Mouse (Mus musculus): ENCODE data around the gene Opn3.

GRCm38 (mm10) chr1:175632470-175632869 is 60.1 kb downstream of the Opn3 start:
- no peak for TF ChIP-seq CTCF (IDR thresholded peaks at IDR 0.05; ENCODE audit: low read depth, low read length)
- no peak for TF ChIP-seq POLR2A (IDR thresholded peaks at IDR 0.05; ENCODE audit: borderline replicate concordance, low read depth, low read length)

Measured in bone marrow macrophage, adult 2 months (primary cell).